Mouse (Mus musculus): ENCODE results near the gene Cks1b. TPM values are rescaled to one million over a fixed set of nuclear protein-coding genes. Genes with fewer than 3 reads are reported as not detected.
A peak's percentile ranks its signal among the peaks of the same experiment; 100 is the strongest.
"Not testable (repeated sequence)": the region's sequence is repeated elsewhere in the genome, so short reads cannot be mapped to it uniquely, and the experiment has no call there.

Gene Cks1b
- polyA plus RNA-seq, 1 experiment from 2014 or later, result 266 TPM

DNA sequence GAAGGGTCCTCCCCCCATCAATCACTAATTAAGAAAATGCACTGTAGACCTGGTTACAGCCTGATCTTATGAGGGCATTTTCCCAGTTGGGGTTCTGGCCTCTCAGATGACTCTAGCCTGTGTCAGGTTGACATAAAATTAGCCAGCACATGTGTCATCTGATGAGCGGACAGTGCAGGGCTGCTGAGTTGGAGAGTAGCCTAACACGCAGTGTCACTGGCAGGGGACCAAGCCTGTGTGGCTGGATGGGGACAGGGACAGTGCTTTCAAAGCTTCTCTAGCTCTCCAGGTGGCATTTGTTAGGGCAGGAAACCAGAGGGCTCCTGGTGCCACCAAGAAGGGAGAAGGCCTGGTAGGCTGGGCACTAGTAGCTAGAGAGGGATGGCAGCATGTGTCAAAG, 22.5 kb upstream of the Cks1b start:
- no peaks in the 10 kb centered on the region for H3K9me3 ChIP-seq (replicated peaks)
- WGBS, result 84% methylated on average over 2 of the region's 2 CpGs
- H3K36me3 ChIP-seq, result peaks cover 27% of the 10 kb centered on the region
- no peak overlapping the region for H3K4me2 ChIP-seq
- H3K27me3 ChIP-seq, result no peaks in the 10 kb centered on the region
- H3K4me1 ChIP-seq (replicated peaks), result peaks cover 20% of the 10 kb centered on the region
- no peak for ATAC-seq (replicated peaks; ENCODE audit: insufficient number of reproducible peaks, insufficient read depth, low FRiP score, low read depth)
- H3K27ac ChIP-seq, result no peak overlapping the region
- no peak overlapping the region for H3K9ac ChIP-seq
- H3K4me3 ChIP-seq, result no peak overlapping the region

- 0 out of 2 replicates have a peak, but pooled peaks have one; percentile 33 for ATAC-seq (replicated peaks; ENCODE audit: insufficient number of reproducible peaks, insufficient read depth, low FRiP score, low read depth)
- H3K36me3 ChIP-seq, result peaks cover 25% of the 10 kb centered on the region
These were observed 19.1 kb upstream of the Cks1b start for GRCm38 (mm10) chr3:89437269-89437668.

DNA sequence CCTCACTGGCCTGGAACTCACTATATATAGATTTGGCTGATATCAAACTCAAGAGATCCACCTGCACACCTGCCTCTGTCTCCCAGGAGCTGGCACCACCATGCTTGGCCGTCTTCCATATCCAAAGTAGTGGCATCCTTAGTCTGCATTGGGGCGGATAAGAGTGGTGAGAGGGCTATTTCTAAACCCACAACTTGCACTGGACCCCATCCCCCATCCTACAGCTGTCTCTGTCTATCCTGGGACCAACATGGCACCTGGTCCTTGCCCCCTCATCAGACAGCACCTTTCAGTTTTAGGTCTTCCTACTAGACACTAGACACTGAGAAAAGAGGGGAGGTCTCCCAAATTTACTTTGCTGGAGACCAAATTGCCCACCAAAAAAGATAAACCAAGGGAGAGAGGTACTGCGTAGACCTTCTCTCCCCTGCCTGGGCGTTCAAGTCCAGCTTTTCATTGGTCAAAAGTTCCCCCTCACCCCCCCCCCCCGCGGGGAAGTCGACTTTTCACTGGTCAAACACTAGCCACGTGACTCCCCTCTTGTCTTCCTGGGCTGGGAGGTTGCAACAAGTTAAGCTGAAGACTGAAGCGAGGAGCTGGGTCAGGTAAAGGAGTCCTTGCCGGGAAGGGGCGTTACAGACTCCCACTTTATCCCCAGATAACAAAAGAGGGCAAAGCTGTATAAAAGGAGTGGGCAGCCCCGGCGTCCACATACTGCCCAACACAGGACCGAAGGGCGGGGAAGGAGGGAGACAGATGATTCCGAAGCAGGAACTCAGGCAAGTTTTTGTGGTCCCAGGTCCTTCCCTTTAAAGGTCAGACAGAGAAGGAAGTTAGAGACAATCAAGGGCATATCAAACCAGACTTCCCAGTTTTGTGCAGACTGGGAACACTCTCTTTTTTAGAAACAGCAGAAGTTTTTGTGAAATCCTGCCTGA, 18.3 kb upstream of the Cks1b start, which contains the start of gene Pbxip1:
TSS of gene Pbxip1 (plus strand) at position 531 of the 938 bp plus-strand sequence.
- 3% methylated on average over 16 of the region's 16 CpGs for WGBS

More at GRCm38 (mm10) chr3:89437269-89437668, 19.1 kb upstream of the Cks1b start:
- H3K9me3 ChIP-seq (replicated peaks), result no peaks in the 10 kb centered on the region
- peak overlapping the region; percentile 60 for H3K4me3 ChIP-seq
- 28% methylated on average over 5 of the region's 5 CpGs for WGBS
- peak overlapping the region; percentile 66 for H3K9ac ChIP-seq
- H3K4me2 ChIP-seq, result peak overlapping the region; percentile 70
- peaks cover 28% of the 10 kb centered on the region for H3K4me1 ChIP-seq (replicated peaks)
- H3K27ac ChIP-seq, result peak overlapping the region; percentile 76
- H3K27me3 ChIP-seq, result no peaks in the 10 kb centered on the region

GRCm38 (mm10) chr3:89435041-89435440, 16.9 kb upstream of the Cks1b start:
- no peak for ATAC-seq (replicated peaks; ENCODE audit: insufficient number of reproducible peaks, insufficient read depth, low FRiP score, low read depth)
- no peak overlapping the region for H3K9ac ChIP-seq
- H3K4me2 ChIP-seq, result no peak overlapping the region
- H3K27me3 ChIP-seq, result no peaks in the 10 kb centered on the region
- H3K9me3 ChIP-seq (replicated peaks), result no peaks in the 10 kb centered on the region
- no peak overlapping the region for H3K27ac ChIP-seq
- peaks cover 25% of the 10 kb centered on the region for H3K36me3 ChIP-seq
- whole genome bisulfite sequencing, result 76% methylated on average over 7 of the region's 7 CpGs
- H3K4me1 ChIP-seq (replicated peaks), result peaks cover 41% of the 10 kb centered on the region
- no peak overlapping the region for H3K4me3 ChIP-seq

More for the DNA sequence above, 18.3 kb upstream of the Cks1b start, which contains the start of gene Pbxip1:
- peak within 1 kb of the TSS; percentile 66 for H3K9ac ChIP-seq
- H3K4me2 ChIP-seq, result peak within 1 kb of the TSS; percentile 70
- H3K4me3 ChIP-seq, result peak within 1 kb of the TSS; percentile 60
- peaks cover 35% of the 10 kb centered on the region for H3K4me1 ChIP-seq (replicated peaks)
- peak; percentile 66 for ATAC-seq (replicated peaks; ENCODE audit: insufficient number of reproducible peaks, insufficient read depth, low FRiP score, low read depth)
- peaks cover 29% of the 10 kb centered on the region for H3K36me3 ChIP-seq
- H3K27me3 ChIP-seq, result no peaks in the 10 kb centered on the region
- no peaks in the 10 kb centered on the region for H3K9me3 ChIP-seq (replicated peaks)
- H3K27ac ChIP-seq, result peak within 1 kb of the TSS; percentile 76

DNA sequence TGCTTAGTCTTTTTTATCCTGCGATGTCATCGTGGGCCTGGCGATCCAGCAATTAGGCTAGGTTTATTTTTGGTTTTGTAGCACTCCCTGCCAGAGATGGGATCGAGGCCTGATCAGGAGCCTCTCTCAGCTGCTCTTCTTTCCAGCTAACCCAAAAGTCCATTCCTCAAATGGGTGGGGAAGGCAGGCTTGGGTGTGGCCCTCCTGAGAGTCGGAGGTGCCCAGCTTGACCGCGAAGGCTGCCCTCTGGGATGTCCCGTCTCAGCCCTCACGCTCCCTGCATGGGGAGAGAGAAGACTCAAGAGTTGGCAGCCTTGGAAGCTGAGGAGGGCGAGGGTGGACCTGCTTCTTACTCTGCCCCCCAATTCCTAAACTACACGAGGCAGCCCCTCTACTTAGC, 16.3 kb upstream of the Cks1b start:
- Histone ChIP-seq H3K4me1 (replicated peaks) (peaks cover 41% of the 10 kb centered on the region), H3K27me3 (no peaks in the 10 kb centered on the region), H3K27ac (no peak overlapping the region), H3K9ac (no peak overlapping the region), H3K36me3 (peaks cover 22% of the 10 kb centered on the region), H3K4me2 (no peak overlapping the region), H3K9me3 (replicated peaks) (no peaks in the 10 kb centered on the region), H3K4me3 (no peak overlapping the region)
- 77% methylated on average over 11 of the region's 11 CpGs for WGBS
- no peak for ATAC-seq (replicated peaks; ENCODE audit: insufficient number of reproducible peaks, insufficient read depth, low FRiP score, low read depth)

GRCm38 (mm10) chr3:89432606-89433005, 14.4 kb upstream of the Cks1b start:
- H3K9ac ChIP-seq, result no peak overlapping the region

DNA sequence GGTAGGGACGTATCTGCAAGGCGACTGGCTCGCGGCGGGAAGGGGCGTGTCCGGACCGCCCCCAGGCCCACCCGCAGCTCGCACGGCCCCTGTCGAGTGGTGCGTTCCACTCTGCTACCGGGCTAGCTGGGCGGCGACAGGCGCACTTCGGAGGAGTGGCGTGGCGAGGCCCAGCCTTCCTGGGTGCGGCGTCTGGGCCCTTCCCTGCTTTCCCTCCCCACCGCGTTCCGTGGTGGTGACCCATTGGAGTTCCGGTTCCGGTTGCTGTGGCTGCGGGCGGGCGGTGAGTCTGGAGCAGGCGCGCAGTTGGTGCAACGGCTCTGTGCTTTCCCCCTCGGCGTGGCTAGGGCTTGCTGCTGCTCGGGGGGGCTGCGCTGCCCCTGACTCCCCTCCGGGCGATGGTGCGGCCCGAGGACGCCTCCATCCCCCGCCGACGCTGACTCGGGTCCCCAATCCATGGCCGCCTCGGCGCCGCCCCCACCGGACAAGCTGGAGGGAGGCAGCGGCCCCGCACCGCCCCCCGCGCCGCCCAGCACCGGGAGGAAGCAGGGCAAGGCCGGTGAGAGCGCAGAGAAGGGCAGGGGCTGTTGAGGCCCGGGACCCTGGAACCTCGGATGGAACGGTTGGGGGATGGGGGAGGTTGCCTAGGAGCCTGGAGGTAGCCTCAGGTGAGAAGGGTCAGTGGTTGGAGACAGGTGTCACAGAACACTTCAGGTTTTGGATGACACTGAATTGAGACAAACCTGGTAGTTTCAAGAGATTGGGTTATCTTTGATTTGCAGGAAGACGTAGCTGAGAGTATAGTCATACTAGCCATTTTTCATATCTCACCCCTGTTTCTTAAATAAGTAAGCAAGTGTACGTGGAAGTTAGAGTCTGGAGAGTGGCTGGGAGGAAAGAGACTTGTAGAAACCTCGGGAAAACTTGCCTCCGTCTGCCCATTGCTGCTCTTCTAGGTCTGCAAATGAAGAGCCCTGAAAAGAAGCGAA, 12.3 kb upstream of the Cks1b start, which contains the start of gene Pygo2:
TSS of gene Pygo2 (plus strand) at position 44 of the 989 bp plus-strand sequence.
- H3K9ac ChIP-seq, result peak within 1 kb of the TSS; percentile 93
- H3K27ac ChIP-seq, result peak within 1 kb of the TSS; percentile 90
- H3K36me3 ChIP-seq, result peaks cover 46% of the 10 kb centered on the region
- H3K27me3 ChIP-seq, result no peaks in the 10 kb centered on the region
- peak within 1 kb of the TSS; percentile 92 for H3K4me3 ChIP-seq
- peaks cover 24% of the 10 kb centered on the region for H3K4me1 ChIP-seq (replicated peaks)
- peak within 1 kb of the TSS; percentile 85 for H3K4me2 ChIP-seq
- peak; percentile 96 for ATAC-seq (replicated peaks; ENCODE audit: insufficient number of reproducible peaks, insufficient read depth, low FRiP score, low read depth)
- H3K9me3 ChIP-seq (replicated peaks), result no peaks in the 10 kb centered on the region
- WGBS, result 2% methylated on average over 68 of the region's 68 CpGs

More at GRCm38 (mm10) chr3:89432606-89433005, 14.4 kb upstream of the Cks1b start:
- Histone ChIP-seq H3K4me3 (no peak overlapping the region), H3K27ac (no peak overlapping the region), H3K4me2 (no peak overlapping the region), H3K9me3 (replicated peaks) (no peaks in the 10 kb centered on the region), H3K36me3 (peaks cover 31% of the 10 kb centered on the region), H3K4me1 (replicated peaks) (peaks cover 34% of the 10 kb centered on the region), H3K27me3 (no peaks in the 10 kb centered on the region)
- 92% methylated on average over 8 of the region's 8 CpGs for WGBS
- no peak for ATAC-seq (replicated peaks; ENCODE audit: insufficient number of reproducible peaks, insufficient read depth, low FRiP score, low read depth)

GRCm38 (mm10) chr3:89429021-89429420, 10.8 kb upstream of the Cks1b start:
- not testable (repeated sequence) for H3K4me2 ChIP-seq; H3K4me3 ChIP-seq; H3K27ac ChIP-seq; H3K27me3 ChIP-seq; H3K9me3 ChIP-seq (replicated peaks); H3K9ac ChIP-seq; ATAC-seq (replicated peaks; ENCODE audit: insufficient number of reproducible peaks, insufficient read depth, low FRiP score, low read depth)
- 89% methylated on average over 7 of the region's 7 CpGs for WGBS
- Histone ChIP-seq H3K4me1 (replicated peaks) (peaks cover 23% of the 10 kb centered on the region), H3K36me3 (peaks cover 58% of the 10 kb centered on the region)

DNA sequence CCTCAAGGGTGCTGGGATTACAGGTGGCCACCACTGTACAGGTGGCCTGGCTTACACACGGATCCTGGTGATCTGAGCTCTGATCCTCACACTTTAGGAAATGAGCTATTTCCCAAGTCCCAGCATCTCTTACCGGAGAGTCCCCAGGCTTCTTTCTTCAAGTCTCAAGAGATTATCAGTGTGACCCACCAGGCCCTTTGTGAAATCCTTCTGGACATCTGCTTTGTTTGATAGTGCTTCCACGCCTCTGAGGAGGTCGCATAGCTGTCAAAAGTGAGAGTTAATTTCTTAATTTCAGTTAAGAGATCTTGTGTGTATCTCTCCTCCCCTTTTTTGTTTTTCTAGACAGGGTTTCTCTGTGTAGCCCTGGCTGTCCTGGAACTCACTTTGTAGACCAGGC, 7.7 kb upstream of the Cks1b start:
- H3K4me2 ChIP-seq, result no peak overlapping the region
- WGBS, result 84% methylated on average over 4 of the region's 4 CpGs
- H3K36me3 ChIP-seq, result peaks cover 43% of the 10 kb centered on the region

GRCm38 (mm10) chr3:89425141-89425525, 7.0 kb upstream of the Cks1b start:
- Histone ChIP-seq H3K4me3 (no peak overlapping the region), H3K9ac (no peak overlapping the region), H3K27ac (no peak overlapping the region), H3K36me3 (peaks cover 43% of the 10 kb centered on the region), H3K27me3 (no peaks in the 10 kb centered on the region), H3K4me1 (replicated peaks) (peaks cover 36% of the 10 kb centered on the region), H3K9me3 (replicated peaks) (no peaks in the 10 kb centered on the region), H3K4me2 (no peak overlapping the region)
- WGBS, result 80% methylated on average over 5 of the region's 5 CpGs
- no peak for ATAC-seq (replicated peaks; ENCODE audit: insufficient number of reproducible peaks, insufficient read depth, low FRiP score, low read depth)

More for the DNA sequence above, 7.7 kb upstream of the Cks1b start:
- ATAC-seq (replicated peaks; ENCODE audit: insufficient number of reproducible peaks, insufficient read depth, low FRiP score, low read depth), result no peak
- H3K4me3 ChIP-seq, result no peak overlapping the region
- H3K4me1 ChIP-seq (replicated peaks), result peaks cover 35% of the 10 kb centered on the region
- H3K27me3 ChIP-seq, result no peaks in the 10 kb centered on the region
- no peak overlapping the region for H3K9ac ChIP-seq
- no peak overlapping the region for H3K27ac ChIP-seq
- H3K9me3 ChIP-seq (replicated peaks), result no peaks in the 10 kb centered on the region
